Mouse (Mus musculus) monocyte, adult 2 months (primary cell): ENCODE results near the gene Polg2.
"Not testable (repeated sequence)": the region's sequence is repeated elsewhere in the genome, so short reads cannot be mapped to it uniquely, and the experiment has no call there.

ENCODE experiments used
- DNase-seq, 2 experiments: peaks; one replicate each; pipeline ENCODE4 v3.0.0; 2022; ENCODE audit warnings: low spot score in 2 of 2, low read depth in 1 of 2

The Polg2 gene

GRCm38 (mm10) chr11:106762800-106763185 lies 16.5 kb downstream of the Polg2 start:
- no peak for DNase-seq

DNA sequence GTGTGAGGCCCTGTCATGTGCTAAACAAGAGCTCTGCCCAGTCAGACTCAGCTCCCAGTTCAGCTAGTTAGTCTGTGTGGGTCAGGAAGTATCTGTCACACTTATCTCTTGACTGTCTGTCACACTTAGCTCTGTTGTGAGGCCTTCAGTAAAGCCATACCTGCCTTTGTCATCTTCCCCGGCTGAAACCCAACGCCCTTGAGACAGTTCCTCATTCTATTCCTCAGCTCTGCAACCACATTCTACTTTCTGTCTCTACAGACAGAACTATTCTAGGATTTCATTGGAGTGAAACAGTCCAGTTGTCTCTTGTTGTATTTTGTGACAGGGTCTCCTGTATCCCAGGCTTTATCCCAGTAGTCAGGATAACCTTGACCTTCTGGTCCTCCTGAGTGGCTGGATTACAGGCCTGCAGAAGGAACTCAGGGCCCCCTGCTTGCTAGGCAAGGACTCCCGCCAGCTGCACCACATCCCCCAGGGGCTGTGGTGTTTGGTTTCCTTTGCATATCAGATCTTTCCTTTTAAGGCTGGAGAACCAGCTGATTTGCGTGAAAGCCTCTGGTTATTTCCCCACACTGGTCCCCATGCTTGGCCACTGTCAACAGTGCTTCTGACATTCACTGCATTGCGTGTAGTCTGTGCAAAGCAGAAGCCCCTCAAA lies 17.1 kb downstream of the Polg2 start:
- peak in 1 of 2 experiments; percentile 35 for DNase-seq

DNA sequence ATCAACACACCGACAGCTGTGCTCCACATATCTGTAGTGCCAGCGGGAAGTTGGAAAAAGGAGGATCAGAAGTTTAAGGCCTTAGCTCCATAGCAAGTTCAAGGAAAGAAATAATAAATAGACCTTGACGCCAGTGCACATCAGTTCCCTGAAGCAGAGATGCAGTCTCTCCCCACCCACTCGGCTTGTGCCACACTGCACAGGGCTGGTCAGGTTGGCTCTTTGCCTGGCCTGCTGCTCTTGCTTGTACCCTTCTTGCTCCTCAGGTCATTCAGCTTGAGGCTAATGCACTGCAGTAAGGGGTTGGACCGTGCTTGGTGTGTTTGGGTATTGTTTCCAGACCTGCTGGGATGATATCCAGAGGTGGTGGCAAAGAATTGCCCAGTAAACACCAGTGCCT lies 18.8 kb downstream of the Polg2 start:
- no peak for DNase-seq

GRCm38 (mm10) chr11:106759028-106759427 lies 20.3 kb downstream of the Polg2 start:
- DNase-seq = peak; percentile 28 to 43

DNA sequence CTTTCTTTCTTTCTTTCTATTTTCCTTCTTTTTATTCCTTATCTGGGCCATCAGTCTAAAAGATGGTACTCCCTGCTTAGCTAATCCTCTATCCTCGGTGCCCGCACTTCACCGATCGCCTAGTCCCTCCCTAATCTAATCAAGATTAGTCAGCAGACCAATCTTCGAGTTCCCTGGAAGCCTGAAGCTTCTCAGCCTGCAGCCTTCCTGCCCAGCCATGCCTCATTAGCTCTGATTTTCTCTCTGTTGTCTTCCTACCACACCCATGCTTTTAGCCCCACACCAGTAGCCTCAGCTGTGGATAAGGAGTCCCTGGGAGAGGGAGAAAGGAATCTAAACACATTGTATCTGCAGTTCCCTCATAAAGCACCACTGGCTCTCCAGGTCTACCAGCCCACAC lies 23.8 kb downstream of the Polg2 start:
- DNase-seq = no peak

- no peak for DNase-seq
These were observed 26.0 kb downstream of the Polg2 start for GRCm38 (mm10) chr11:106753314-106753713.

GRCm38 (mm10) chr11:106752103-106752502 lies 27.2 kb downstream of the Polg2 start:
- peak in 1 of 2 experiments; percentile 56 for DNase-seq

DNA sequence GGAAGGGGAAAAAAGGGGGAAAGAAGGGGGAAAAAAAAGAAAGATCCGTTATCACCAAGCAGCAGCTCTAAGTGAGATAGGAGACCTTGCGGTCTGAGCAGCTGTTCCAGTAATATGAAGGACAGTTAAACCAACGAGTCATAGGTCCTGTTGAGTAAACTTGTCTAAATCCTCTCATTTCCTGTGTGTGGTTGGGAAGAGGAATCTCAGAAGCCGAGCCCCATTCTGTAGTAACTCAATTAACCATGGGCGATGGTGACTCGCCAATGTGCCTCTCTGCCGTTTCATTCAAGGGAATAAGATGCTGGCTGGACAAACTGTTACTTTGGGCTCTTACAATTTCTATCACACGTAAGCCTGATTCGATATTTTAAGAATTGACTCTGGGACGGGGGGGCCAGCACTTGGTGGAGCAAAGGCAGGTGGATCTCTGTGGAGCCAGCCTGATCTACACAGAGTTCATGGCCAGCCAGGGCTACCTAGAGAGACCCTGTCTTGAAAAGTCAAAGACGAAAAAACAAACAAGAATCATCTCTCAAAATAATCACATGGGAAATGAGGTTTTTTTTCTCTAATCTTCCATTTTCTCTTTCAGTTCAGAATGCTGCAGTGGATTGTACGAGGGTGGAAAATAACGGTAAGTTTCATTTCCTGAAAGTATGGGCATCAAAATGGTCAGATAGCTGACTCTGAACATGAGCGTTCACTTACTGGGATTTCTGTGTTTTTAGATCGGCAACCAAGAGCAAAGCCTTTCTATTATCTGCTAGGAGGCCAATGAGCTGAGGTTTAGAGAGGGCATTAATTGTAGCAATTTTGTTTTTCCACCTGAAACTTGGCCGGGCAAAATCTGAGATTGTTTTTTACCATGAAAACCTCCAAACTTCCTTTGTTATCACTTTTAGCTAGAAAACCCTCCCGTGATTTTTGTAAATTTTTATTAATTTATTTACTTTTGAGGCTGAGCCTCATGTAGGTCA lies 28.0 kb downstream of the Polg2 start, which contains the start of gene Milr1:
Gene Milr1, plus strand, starts transcription at position 188 of the 980 bp plus-strand sequence.
- peak in 1 of 2 experiments; percentile 22 for DNase-seq

GRCm38 (mm10) chr11:106750121-106750751 lies 29.1 kb downstream of the Polg2 start, which contains the start of gene Pecam1:
Gene Pecam1 (minus strand): TSS chr11:106750628.
- no peak for DNase-seq

DNA sequence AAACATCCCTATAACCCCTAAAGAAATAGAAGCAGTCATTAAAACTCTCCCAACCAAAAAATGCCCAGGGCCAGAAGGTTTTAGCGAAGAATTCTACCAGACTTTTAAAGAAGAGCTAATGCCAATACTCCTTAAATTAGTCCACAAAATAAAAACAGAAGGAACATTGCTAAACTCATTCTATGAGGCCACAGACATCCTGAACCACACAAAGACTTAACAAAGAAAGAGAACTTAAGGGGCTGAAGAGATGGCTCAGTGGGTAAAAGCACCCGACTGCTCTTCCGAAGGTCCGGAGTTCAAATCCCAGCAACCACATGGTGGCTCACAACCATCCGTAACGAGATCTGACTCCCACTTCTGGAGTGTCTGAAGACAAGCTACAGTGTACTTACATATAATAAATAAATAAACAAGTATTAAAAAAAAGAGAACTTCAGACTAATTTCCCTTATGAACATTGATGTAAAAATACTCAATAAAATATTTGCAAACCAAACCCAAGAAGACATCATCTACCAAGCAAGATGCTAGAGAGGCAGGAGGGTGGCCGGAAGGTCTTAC lies 29.7 kb downstream of the Polg2 start:
- not testable (repeated sequence) for DNase-seq

DNA sequence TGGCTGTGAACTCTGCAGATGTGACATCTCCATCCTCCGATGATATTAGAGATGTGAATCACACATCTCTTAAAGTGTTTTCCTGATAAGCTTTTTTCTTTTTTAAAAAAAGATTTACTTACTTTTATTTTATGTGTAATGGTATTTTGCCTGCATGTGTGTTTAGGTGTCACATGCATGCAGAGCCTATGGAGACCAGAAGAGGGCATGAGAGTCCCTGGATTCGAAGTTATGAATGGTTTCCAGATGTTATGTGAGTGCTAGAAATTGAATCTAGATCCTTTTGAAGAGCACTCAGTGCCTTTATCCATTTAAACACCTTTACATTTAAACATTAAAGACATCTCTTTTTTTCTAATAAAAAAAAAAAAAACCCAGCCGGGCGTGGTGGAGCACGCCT lies 34.4 kb downstream of the Polg2 start:
- no peak for DNase-seq

DNA sequence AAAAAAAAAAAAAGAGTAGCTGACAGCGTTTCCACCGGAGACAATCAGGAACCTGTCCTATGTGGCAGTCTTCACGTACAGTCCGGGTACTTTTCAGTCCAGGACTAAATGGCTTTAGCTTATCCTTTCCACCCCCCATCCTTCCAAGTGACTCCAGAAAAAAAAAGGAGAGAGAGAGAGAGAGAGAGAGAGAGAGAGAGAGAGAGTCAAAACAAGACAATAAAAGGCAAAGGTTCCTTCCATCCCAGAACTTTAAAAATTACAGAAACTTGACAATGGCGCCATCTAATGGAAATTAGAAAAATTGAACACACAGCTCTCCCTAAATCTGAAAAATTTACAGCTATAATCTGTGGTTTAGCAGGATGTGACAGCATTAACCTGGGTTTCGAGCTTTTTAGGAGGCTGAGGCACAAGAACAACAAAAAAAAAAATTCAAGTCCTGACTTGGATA lies 36.9 kb downstream of the Polg2 start:
- no peak for DNase-seq

DNA sequence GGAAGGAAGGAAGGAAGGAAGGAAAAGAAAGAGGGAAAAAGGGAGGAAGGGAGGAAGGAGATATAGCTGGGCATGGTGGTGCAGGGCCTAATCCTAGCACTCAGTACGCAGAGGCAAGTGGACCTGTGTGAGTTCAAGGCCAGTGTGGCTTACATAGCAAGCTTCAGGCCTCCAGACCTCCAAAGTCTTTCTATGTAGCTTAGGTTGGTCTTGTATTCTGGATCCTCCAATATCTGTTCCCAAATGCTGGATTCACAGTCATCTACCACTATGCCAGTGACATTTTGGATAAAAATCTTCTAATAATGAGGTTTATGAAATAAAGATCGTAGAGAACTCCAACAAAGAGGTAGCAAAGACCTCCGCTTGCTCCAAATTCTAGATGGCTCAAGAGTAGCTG lies 37.5 kb downstream of the Polg2 start:
- no peak for DNase-seq

GRCm38 (mm10) chr11:106741232-106741631 lies 38.1 kb downstream of the Polg2 start:
- no peak for DNase-seq

DNA sequence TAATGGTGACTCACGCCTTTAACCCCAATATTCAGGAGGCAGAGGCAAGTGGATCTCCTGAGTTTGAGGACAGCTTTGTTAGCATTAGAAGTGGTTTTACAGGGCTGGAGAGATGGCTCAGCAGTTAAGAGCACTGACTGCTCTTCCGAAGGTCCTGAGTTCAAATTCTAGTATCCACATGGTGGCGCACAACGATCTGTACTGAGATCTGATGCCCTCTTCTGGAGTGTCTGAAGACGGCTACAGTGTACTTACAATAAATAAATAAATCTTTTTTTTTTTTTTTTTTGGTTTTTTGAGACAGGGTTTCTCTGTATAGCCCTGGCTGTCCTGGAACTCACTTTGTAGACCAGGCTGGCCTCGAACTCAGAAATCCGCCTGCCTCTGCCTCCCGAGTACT lies 38.6 kb downstream of the Polg2 start:
- DNase-seq = not testable (repeated sequence)

- no peak for DNase-seq
These were observed 40.2 kb downstream of the Polg2 start for GRCm38 (mm10) chr11:106739116-106739515.

DNA sequence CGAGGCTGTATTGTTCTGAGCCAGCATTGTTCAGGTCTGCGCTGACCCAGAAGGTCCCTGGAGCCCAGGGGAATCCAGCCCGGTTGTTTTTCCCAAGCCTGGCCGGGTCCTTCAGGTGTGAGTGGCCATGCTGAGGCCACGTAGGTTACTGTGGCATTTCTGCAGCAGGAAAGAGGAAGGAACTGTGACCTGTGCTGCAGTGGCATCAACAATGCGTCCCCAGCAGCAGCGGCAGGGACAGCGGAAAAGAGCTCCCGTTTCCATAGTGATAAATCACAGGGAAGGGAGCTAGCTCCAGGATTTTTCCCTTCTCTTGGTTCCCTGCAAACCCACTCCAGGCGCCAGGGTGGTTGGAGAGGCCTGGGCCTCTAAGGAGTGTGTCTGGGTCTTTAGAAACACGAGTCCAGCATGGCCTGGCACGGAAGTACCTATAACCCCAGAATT lies 42.1 kb downstream of the Polg2 start:
- DNase-seq = no peak

GRCm38 (mm10) chr11:106736614-106737013 lies 42.7 kb downstream of the Polg2 start:
- no peak for DNase-seq

DNA sequence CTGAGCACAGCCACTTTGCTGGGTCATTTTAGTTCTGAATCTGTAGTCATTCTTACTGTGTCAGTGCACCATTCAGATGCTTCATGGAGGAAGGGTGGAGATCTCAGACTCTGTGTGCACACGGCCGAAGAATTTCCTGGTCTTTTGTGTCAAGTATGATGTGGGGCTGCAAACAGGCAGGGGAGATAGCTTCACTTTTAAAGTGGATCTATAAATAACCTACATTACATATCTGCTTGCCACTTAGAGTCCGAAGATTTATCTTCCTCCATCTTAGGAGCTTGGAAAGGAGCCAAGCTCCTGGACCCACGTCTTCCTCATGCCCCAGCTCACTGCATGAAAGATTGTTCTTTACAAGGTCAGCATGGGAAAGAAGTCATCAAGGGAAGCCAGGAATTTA lies 48.6 kb downstream of the Polg2 start:
- no peak for DNase-seq

DNA sequence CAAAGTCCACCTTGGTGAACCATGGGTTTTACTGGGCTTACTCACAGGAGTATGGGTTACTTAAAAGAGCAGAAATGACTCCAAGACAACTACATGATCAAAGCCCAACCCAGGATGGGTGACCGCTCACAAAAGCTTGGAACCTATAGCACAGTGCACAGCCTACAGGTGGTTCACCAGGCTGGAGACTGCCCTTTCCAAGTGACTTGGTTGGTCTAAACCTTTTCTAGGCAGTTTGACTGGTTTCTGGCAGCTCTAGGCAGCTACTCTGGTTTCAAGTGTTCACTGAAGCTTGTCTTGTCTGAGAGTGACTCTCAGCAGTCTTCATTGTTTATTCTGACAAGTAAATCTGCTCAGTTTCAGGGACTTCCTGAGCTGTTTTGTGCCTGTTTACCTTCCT lies 49.7 kb downstream of the Polg2 start:
- DNase-seq = no peak
